Mouse (Mus musculus): ENCODE data around the gene Ptprg. TPM values are rescaled to one million over a fixed set of nuclear protein-coding genes. Genes with fewer than 3 reads are reported as not detected.

Gene Ptprg
- total and polyA plus RNA-seq, 3 experiments: not detected

GRCm38 (mm10) chr14:12091730-12092129 is 538.4 kb downstream of the Ptprg start:
- no peaks in the 10 kb centered on the region for H3K79me2 ChIP-seq (ENCODE audit: control insufficient read depth, insufficient read depth, low read length, poor library complexity)
- no peak overlapping the region for H3K9ac ChIP-seq (ENCODE audit: control insufficient read depth, low read depth, low read length, poor library complexity, severe bottlenecking)
- H3K4me1 ChIP-seq (ENCODE audit: control insufficient read depth in 1 of 2, insufficient read depth in 2 of 2, low read length in 2 of 2): no peaks in the 10 kb centered on the region
- no peaks in the 10 kb centered on the region for H3K9me3 ChIP-seq (replicated peaks; ENCODE audit: insufficient read depth, low read length)
- no peaks in the 10 kb centered on the region for H3K27me3 ChIP-seq (ENCODE audit: control insufficient read depth in 1 of 2, insufficient read depth in 2 of 2, low read length in 2 of 2)
- no peak overlapping the region for H3K27ac ChIP-seq (ENCODE audit: control insufficient read depth, low read depth, low read length)
- DNase-seq (ENCODE audit: low read depth, low spot score): no peak
- no peak for TF ChIP-seq NELFE (IDR thresholded peaks at IDR 0.05; ENCODE audit: low read depth, low read length)
- TF ChIP-seq TAL1 (IDR thresholded peaks at IDR 0.05; ENCODE audit: low read length): no peak
- TF ChIP-seq POLR2AphosphoS5 (IDR thresholded peaks at IDR 0.05; ENCODE audit: borderline replicate concordance, low read depth, low read length): no peak
- no peak for TF ChIP-seq POLR2A (IDR thresholded peaks at IDR 0.05; ENCODE audit: control insufficient read depth in 1 of 2, insufficient read depth in 1 of 2, low read depth in 1 of 2, low read length in 2 of 2, poor library complexity in 1 of 2)
- no peak for TF ChIP-seq CHD2 (IDR thresholded peaks at IDR 0.05; ENCODE audit: low read length)
- TF ChIP-seq MAFK (IDR thresholded peaks at IDR 0.05; ENCODE audit: borderline replicate concordance, low read depth, low read length): no peak
- TF ChIP-seq RCOR1 (IDR thresholded peaks at IDR 0.05; ENCODE audit: low read depth, low read length): no peak
- no peak for TF ChIP-seq MAZ (IDR thresholded peaks at IDR 0.05; ENCODE audit: low read depth, low read length)
- TF ChIP-seq HCFC1 (IDR thresholded peaks at IDR 0.05; ENCODE audit: low read depth, low read length): no peak
- TF ChIP-seq MXI1 (IDR thresholded peaks at IDR 0.05; ENCODE audit: low read depth, low read length): no peak
- no peak for TF ChIP-seq ZKSCAN1 (IDR thresholded peaks at IDR 0.05; ENCODE audit: low read depth, low read length)
- TF ChIP-seq ZC3H11A (IDR thresholded peaks at IDR 0.05; ENCODE audit: low read depth, low read length): no peak
- TF ChIP-seq ZNF384 (IDR thresholded peaks at IDR 0.05; ENCODE audit: low read depth, low read length): no peak
- TF ChIP-seq SIN3A (IDR thresholded peaks at IDR 0.05; ENCODE audit: low read length): no peak
- TF ChIP-seq EP300 (IDR thresholded peaks at IDR 0.05; ENCODE audit: low read depth in 1 of 2, low read length in 2 of 2): no peak
- TF ChIP-seq USF1 (IDR thresholded peaks at IDR 0.05; ENCODE audit: low read depth, low read length): no peak
- TF ChIP-seq POLR2AphosphoS2 (IDR thresholded peaks at IDR 0.05; ENCODE audit: low read length): no peak
- H3K4me3 ChIP-seq (ENCODE audit: control insufficient read depth in 1 of 2, insufficient read depth in 1 of 2, low read depth in 2 of 2, low read length in 2 of 2): no peak overlapping the region
- H3K36me3 ChIP-seq (ENCODE audit: control insufficient read depth in 1 of 2, insufficient read depth in 2 of 2, low read length in 2 of 2): no peaks in the 10 kb centered on the region

- Histone ChIP-seq H3K4me3 (ENCODE audit: control insufficient read depth in 1 of 2, insufficient read depth in 1 of 2, low read depth in 2 of 2, low read length in 2 of 2) (no peak overlapping the region), H3K27me3 (ENCODE audit: control insufficient read depth in 1 of 2, insufficient read depth in 2 of 2, low read length in 2 of 2) (no peaks in the 10 kb centered on the region)
- no peak for DNase-seq (ENCODE audit: low read depth, low spot score)
Measured at GRCm38 (mm10) chr14:12099390-12100333, 546.3 kb downstream of the Ptprg start.

More at GRCm38 (mm10) chr14:12099390-12100333, 546.3 kb downstream of the Ptprg start:
- Histone ChIP-seq H3K4me1 (ENCODE audit: control insufficient read depth in 1 of 2, insufficient read depth in 2 of 2, low read length in 2 of 2) (no peaks in the 10 kb centered on the region), H3K36me3 (ENCODE audit: control insufficient read depth in 1 of 2, insufficient read depth in 2 of 2, low read length in 2 of 2) (no peaks in the 10 kb centered on the region), H3K79me2 (ENCODE audit: control insufficient read depth, insufficient read depth, low read length, poor library complexity) (no peaks in the 10 kb centered on the region), H3K9me3 (replicated peaks; ENCODE audit: insufficient read depth, low read length) (no peaks in the 10 kb centered on the region), H3K27ac (ENCODE audit: control insufficient read depth, low read depth, low read length) (no peak overlapping the region), H3K9ac (ENCODE audit: control insufficient read depth, low read depth, low read length, poor library complexity, severe bottlenecking) (no peak overlapping the region)
- TF ChIP-seq MAZ (IDR thresholded peaks at IDR 0.05; ENCODE audit: low read depth, low read length): no peak
- no peak for TF ChIP-seq MXI1 (IDR thresholded peaks at IDR 0.05; ENCODE audit: low read depth, low read length)
- TF ChIP-seq E2F4 (IDR thresholded peaks at IDR 0.05; ENCODE audit: borderline replicate concordance, low read depth, low read length): no peak
- TF ChIP-seq USF2 (IDR thresholded peaks at IDR 0.05; ENCODE audit: borderline replicate concordance in 1 of 2, insufficient read depth in 1 of 2, low read depth in 1 of 2, low read length in 2 of 2): no peak
- no peak for TF ChIP-seq ZKSCAN1 (IDR thresholded peaks at IDR 0.05; ENCODE audit: low read depth, low read length)
- no peak for TF ChIP-seq KAT2A (conservative IDR thresholded peaks at IDR 0.05; ENCODE audit: low read depth, low read length)
- TF ChIP-seq EP300 (IDR thresholded peaks at IDR 0.05; ENCODE audit: low read depth in 1 of 2, low read length in 2 of 2): no peak
- TF ChIP-seq SIN3A (IDR thresholded peaks at IDR 0.05; ENCODE audit: low read length): no peak
- no peak for TF ChIP-seq BHLHE40 (IDR thresholded peaks at IDR 0.05; ENCODE audit: borderline replicate concordance, low read depth, low read length)
- no peak for TF ChIP-seq SMC3 (IDR thresholded peaks at IDR 0.05; ENCODE audit: low read depth, low read length)
- no peak for TF ChIP-seq UBTF (IDR thresholded peaks at IDR 0.05; ENCODE audit: borderline replicate concordance, insufficient read depth, low read depth, low read length)
- TF ChIP-seq MYB (IDR thresholded peaks at IDR 0.05; ENCODE audit: low read depth, low read length): no peak
- TF ChIP-seq TCF12 (IDR thresholded peaks at IDR 0.05; ENCODE audit: low read depth, low read length): no peak
- TF ChIP-seq GATA1 (IDR thresholded peaks at IDR 0.05; ENCODE audit: low read depth, low read length): no peak
- TF ChIP-seq JUND (IDR thresholded peaks at IDR 0.05; ENCODE audit: low read depth, low read length): no peak
- no peak for TF ChIP-seq TBP (IDR thresholded peaks at IDR 0.05; ENCODE audit: low read depth, low read length)
- TF ChIP-seq POLR2A (IDR thresholded peaks at IDR 0.05; ENCODE audit: control insufficient read depth in 1 of 2, insufficient read depth in 1 of 2, low read depth in 1 of 2, low read length in 2 of 2, poor library complexity in 1 of 2): no peak
